Mouse (Mus musculus) kidney, adult 18-20 months (tissue): ENCODE measurements at regions not wholly inside any gene's neighbourhood (a gene's known extent, or its start where the extent isn't known, plus 50 kb on each side); places are given as distances from the start of the nearest gene placed in this dataset.
"Not testable (repeated sequence)": the region's sequence is repeated elsewhere in the genome, so short reads cannot be mapped to it uniquely, and the experiment has no call there.

Source experiments
- DNase-seq: peaks from one replicate; pipeline ENCODE4 v3.0.0; 2021

DNA sequence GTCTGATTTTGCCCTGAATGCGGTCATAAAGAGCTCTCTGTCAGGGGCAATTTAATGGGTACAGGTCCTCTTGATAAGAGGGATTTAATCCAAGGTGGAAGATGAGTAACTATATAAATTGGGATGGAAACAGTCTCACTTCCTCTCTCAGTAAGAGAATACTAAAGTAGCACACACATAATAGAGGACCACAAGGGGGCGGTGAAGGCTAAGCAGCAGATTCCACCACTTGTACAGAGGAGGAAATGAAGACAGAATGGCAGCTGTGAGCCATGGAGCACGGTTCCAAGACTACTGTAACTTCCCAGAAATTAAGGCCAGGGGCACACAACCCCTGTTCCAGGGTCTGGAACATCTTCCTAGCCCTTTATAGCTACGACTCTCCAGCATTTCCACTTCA lies 262.6 kb upstream of the Ywhaq start:
- peak; percentile 22 for DNase-seq

DNA sequence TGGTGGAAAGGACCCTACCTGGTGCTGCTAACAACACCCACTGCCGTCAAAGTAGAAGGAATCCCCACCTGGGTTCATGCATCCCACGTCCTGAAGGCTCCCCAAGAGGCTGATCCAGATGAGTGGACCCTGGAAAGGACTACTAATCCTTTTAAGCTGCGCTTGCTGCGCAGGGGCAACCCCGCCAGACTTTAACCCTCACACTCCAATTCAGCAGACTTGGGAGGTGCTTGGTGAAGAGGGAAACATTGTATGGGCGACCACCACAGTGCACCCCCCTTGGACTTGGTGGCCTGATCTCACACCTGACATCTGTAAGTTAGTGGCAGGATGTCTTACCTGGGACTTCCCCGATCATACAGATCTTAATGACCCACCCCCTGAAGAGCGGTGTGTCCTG lies 231.9 kb upstream of the Ywhaq start:
- DNase-seq, result not testable (repeated sequence)

GRCm38 (mm10) chr12:21613781-21614180 lies 196.3 kb upstream of the Ywhaq start:
- DNase-seq, result peak; percentile 68

DNA sequence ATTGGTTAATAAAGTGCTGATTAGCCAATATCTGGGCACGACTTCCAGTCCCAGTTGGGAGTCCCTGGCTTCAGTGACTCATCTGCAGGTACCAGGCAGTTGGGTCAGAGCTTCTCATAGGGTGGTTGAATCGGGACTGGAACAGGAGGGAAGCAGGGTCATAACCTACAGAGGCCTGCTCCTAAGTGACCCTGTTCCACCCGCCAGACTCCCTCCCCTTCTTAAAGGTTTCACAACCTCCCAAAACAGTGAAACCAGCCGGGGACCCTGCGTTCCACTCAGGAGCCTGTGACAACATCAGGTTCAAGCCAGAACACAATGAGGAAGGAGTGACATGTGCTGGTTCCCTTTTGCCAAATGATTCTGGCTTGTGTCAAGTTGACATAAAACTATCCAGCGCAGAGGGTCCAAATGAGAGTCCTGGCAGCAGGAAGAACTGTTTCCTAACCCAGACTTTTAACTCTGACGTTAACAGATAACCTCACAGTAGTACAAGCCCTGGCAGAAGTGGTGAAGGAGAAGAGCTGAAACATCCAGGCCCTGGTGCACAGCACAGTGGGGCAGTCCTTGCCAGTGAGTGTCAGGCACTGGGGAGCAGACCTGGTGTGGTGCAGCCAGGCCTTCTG lies 151.1 kb upstream of the Ywhaq start:
- DNase-seq, result no peak

- not testable (repeated sequence) for DNase-seq
Measured at GRCm38 (mm10) chr12:21543962-21544361, 126.5 kb upstream of the Ywhaq start.

DNA sequence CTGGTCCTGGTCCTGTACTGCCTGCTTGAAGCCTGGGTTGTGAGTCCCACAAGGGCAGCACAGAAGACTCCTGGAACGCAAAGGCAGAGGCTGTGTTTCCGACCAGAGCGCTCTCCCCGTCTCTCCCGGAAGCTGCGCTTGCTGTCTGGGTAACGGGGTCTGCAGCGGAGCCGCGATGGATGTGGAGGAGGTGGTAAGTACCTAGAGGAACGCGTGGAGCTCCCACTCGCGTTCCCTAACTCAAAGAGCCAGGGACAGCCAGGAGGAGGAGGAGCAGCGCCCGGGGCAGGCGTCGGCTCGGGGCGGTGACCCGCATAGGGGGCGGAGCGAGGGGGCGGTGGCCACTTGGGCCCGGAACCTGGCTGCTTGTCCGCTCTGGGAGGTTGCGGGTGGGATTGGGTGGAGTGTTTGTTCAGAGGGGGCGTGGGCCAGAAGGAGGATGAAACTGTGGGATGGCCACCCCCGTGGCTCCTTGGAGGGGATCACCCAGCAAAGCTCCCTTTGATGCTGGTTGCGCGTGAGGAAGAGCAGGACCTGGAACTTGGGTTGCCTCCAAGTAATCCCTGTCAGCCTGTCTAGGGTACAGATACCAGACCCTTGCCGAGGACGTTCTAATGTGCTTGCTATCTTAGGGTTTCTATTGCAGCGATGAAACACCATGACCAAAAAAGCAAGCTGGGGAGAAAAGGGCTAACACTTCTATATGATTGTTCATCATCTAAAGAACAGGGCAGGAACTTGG lies 125.9 kb upstream of the Ywhaq start:
- peak; percentile 81 for DNase-seq

GRCm38 (mm10) chr12:21531766-21532165 lies 114.3 kb upstream of the Ywhaq start:
- DNase-seq, result no peak

- not testable (repeated sequence) for DNase-seq
Measured at GRCm38 (mm10) chr12:21529367-21529766, 111.9 kb upstream of the Ywhaq start.

GRCm38 (mm10) chr12:21527336-21527735 lies 109.9 kb upstream of the Ywhaq start:
- DNase-seq, result not testable (repeated sequence)

- not testable (repeated sequence) for DNase-seq
Measured at GRCm38 (mm10) chr12:21526906-21527305, 109.5 kb upstream of the Ywhaq start.

- peak; percentile 21 for DNase-seq
Measured at GRCm38 (mm10) chr12:21525567-21525966, 108.1 kb upstream of the Ywhaq start.

DNA sequence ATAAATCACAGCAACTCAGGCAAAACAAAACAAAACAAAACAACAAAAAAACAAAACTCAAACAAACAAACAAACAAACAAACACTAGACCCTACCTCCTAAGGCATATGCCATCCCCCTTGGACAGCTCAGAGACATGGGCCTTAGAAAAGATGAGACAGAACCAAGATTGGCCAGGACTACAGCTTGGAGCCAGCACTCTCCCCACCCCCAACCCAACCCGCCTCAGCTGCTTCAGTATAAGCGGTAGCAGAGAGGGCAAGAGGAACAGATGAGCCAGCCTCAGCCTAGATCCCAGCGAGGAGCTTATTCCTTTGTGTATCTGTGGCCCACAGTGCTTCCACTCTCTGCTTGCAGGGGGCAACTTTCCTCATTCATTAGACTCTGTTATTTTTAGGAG lies 105.2 kb upstream of the Ywhaq start:
- DNase-seq, result no peak

GRCm38 (mm10) chr12:21519058-21519457 lies 101.6 kb upstream of the Ywhaq start:
- DNase-seq, result no peak

DNA sequence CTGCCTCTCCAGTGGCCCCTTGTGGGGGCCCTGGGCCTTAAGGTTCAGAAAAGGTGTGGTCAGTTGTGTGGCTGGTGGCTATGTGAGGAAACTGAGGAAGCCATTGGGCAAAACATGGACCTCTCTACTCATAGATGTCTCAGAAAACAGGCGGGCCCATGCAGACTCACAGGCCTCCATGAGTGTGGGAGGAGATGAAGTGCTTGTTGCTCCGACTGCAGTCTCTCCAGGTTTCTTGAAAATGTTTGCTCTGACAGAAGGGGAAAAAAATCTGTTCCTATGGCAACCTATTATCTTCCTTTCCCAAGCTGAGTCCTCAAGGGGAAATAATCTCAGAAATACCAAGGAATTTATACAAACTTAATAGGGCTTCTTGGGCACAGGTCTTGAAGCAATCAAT lies 95.3 kb upstream of the Ywhaq start:
- no peak for DNase-seq

DNA sequence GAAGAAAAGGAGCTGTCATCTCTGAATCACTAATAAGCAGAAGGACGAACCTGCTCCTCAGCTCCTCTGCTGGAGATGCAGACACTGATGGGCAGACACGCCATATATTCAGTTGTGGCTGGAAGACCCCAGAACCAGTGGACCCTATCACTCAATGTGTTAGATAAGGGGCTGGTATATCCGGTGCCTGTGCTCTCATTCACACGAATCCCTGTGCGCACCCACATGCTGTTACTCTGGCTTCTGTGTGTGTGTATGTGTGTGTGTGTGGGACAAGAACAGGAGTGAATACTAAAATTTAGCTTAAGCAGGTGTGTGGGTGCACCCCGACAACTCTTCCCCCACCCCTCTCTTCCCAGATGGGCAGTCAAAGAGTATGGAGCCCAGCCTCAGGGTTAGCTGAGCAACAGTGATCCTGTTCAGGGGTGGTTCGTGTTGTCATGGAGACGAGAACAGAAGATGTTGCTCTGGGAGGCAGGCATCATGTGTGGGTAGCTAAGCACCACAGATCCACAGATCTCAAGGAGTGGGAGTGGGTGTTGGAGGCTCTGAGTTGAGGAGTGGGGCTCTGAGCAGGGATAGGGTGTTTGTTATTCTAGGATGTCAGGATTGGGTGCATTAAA lies 93.7 kb upstream of the Ywhaq start:
- no peak for DNase-seq

GRCm38 (mm10) chr12:21507080-21507479 lies 89.6 kb upstream of the Ywhaq start:
- no peak for DNase-seq

GRCm38 (mm10) chr12:21505731-21506368 lies 88.4 kb upstream of the Ywhaq start:
- no peak for DNase-seq

GRCm38 (mm10) chr12:21503250-21503649 lies 85.8 kb upstream of the Ywhaq start:
- DNase-seq, result no peak

GRCm38 (mm10) chr12:21496974-21497373 lies 79.5 kb upstream of the Ywhaq start:
- no peak for DNase-seq

DNA sequence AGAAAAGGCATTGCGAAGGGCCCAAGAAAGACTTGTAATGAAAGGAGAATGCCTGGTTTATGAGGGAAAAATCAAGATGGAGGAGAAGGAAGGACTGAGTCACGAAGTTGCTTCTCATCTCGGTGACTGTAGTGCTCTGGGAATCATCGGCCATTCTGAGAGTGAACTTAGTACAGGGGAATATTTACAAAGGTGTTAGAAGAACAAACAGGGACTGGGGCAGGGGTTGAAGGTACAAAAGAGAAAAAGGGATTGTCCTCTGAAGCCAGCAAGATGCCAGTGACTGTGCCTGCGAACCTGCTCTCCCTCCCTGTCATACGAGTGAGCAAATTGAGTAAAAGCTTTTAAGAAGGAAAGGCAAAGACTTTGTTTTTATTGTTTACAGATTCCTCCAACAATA lies 78.1 kb upstream of the Ywhaq start:
- DNase-seq, result no peak

- no peak for DNase-seq
Measured at GRCm38 (mm10) chr12:21493471-21493870, 76.0 kb upstream of the Ywhaq start.

DNA sequence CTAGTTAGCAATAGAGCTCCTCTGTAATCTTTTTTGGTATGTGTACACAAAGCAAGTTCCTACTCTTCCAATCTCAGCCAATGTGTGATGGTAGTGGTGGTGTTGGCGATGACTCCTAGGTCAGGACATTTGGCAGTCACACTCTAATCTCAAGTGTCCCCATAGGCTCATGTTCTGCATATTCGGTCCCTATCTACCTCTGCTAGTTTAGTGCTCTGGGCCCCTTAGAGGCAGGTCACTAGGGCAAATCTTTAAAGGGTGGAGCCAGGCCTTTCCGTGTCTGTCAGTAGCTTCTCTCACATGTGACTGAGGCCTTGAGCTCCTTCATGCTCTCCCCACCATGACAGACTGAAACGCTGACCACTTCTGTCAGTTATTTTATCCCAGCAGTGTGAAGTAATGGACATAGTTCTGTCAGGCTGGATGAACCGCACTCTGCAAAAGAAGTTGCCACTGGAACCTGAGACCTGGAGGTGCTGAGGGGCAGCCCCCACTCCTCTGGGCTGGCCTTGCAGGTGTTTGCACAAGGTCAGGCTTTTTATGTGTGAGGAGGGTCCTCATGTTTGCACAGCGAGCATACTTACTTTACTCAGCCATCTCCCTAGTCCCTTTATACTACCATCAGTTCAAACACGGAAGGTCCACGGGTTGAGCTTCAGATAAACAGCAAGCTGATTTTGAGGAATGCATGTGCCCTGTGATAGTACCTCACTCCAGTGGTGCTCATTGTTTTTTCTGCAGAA lies 75.3 kb upstream of the Ywhaq start:
- DNase-seq, result no peak

- no peak for DNase-seq
Measured at GRCm38 (mm10) chr12:21481644-21482043, 64.2 kb upstream of the Ywhaq start.
